Mouse (Mus musculus) C2C12 (cell line): ENCODE results near the gene Arl14.

Source experiments
- CEBPB ChIP-seq: IDR thresholded peaks from one replicate; pipeline ENCODE4 v1.6.1; 2011; ENCODE audit warnings: low read depth, mild to moderate bottlenecking, control low read depth, moderate library complexity
- CTCF ChIP-seq: IDR thresholded peaks from one replicate; pipeline ENCODE4 v1.5.1; 2011; ENCODE audit not compliant: control insufficient read depth, insufficient read depth, insufficient read length
- MAX ChIP-seq: IDR thresholded peaks from one replicate; pipeline ENCODE4 v1.6.1; 2011; ENCODE audit warnings: mild to moderate bottlenecking, control low read depth
- MYOD1 ChIP-seq: IDR thresholded peaks from one replicate; pipeline ENCODE4 v1.6.1; 2011; ENCODE audit warnings: low read depth; ENCODE audit not compliant: control insufficient read depth, insufficient read length
- MYOG ChIP-seq: IDR thresholded peaks from one replicate; pipeline ENCODE4 v1.6.1; 2011; ENCODE audit not compliant: control insufficient read depth, insufficient read length; ENCODE audit errors: extremely low read depth
- USF1 ChIP-seq: IDR thresholded peaks from one replicate; pipeline ENCODE4 v1.6.1; 2011; ENCODE audit warnings: low read depth, mild to moderate bottlenecking, control low read depth, moderate library complexity

DNA sequence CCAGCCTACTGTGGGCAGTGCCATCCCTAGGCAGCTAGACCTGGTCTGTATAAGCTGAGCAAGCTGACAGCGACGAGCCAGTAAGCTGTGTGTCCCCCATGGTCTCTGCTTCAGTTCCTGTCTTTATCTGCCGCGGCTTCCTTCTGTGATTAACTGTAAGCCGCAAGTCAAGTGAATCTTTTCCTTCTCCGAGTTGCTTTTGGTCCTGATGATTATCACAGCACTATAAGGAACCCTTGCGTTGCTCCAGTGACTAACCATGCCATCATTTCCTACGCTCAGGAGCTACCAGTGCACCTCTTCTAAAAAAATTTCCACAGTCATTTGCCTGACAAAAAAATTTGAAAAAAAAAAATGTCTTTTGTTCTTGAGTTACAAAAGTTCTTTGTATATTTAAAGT, 40.7 kb upstream of the Arl14 start:
- TF ChIP-seq MYOG (no peak), CEBPB (no peak), CTCF (no peak), MAX (no peak), USF1 (no peak), MYOD1 (no peak)
